Comparison of ENCODE assay signal across 8 mouse cellular contexts in the genomic region with DNA sequence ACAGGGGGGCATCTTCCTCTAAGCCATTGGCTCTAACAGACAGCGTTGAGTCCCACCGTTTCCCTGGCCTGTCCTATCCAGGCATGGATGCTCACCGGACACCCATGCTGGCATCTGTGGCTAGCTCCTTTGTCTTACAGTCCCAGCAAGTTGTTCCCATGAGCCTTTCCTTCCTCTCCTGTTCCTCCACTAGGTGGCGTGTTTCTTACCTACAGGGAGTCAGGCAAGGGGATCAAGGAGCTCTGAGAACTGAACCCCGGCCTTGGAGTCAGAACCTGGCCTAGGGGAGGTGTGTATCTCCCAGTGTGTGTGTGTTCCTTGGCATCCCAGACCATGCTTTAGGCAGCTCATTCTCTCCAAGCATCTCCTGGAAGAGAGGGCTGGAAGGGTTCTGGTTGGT. TPM values are rescaled to one million over a fixed set of nuclear protein-coding genes. Genes with fewer than 3 reads are reported as not detected.
DNase-seq lines count a peak whose midpoint lies in the region; ATAC-seq and TF ChIP-seq lines count a peak whose summit lies in the region.

No protein-coding gene starts in this region.

- no peaks in the 10 kb centered on the region for H3K9me3 ChIP-seq in neural tube, embryonic 11.5 days (ENCODE audit: control insufficient read depth, low read length)

- 14% methylated on average over 5 of the region's 5 CpGs for WGBS in thymus, adult 2 months
- WGBS in neural tube, embryonic 11.5 days = 15% methylated on average over 5 of the region's 5 CpGs

- no peak for TF ChIP-seq POLR2A in thymus, adult 2 months (IDR thresholded peaks at IDR 0.05; ENCODE audit: control insufficient read depth, extremely low read depth, insufficient read depth, low read length, poor library complexity)

- H3K36me3 ChIP-seq in thymus, adult 2 months (ENCODE audit: control insufficient read depth, insufficient read depth, low read length) = no peaks in the 10 kb centered on the region
- H3K36me3 ChIP-seq in neural tube, embryonic 11.5 days (ENCODE audit: control insufficient read depth, insufficient read depth, low read length) = no peaks in the 10 kb centered on the region

- no peak for TF ChIP-seq CTCF in thymus, adult 2 months (IDR thresholded peaks at IDR 0.05; ENCODE audit: borderline replicate concordance, control insufficient read depth, extremely low read depth, insufficient read depth, low read length, poor library complexity)

- no peak overlapping the region for H3K4me2 ChIP-seq in neural tube, embryonic 11.5 days (ENCODE audit: low read depth)

- H3K27ac ChIP-seq in thymus, adult 2 months (ENCODE audit: control insufficient read depth, insufficient read depth, low read length) = no peak overlapping the region
- H3K27ac ChIP-seq in neural tube, embryonic 11.5 days (ENCODE audit: low read depth, low read length) = no peak overlapping the region

- no peaks in the 10 kb centered on the region for H3K4me1 ChIP-seq in thymus, adult 2 months (replicated peaks; ENCODE audit: control insufficient read depth, insufficient read depth, low read length)
- H3K4me1 ChIP-seq in neural tube, embryonic 11.5 days (ENCODE audit: control insufficient read depth, insufficient read depth, low read length) = no peaks in the 10 kb centered on the region

- ATAC-seq in neural tube, embryonic 11.5 days (ENCODE audit: insufficient read depth, low FRiP score, low TSS enrichment) = no peak
- ATAC-seq in erythroblast, adult 5-6 weeks (replicated peaks; ENCODE audit: low FRiP score, poor library complexity, severe bottlenecking) = no peak
- ATAC-seq in megakaryocyte progenitor cell, adult 5-6 weeks (replicated peaks; ENCODE audit: poor library complexity) = no peak

- no peaks in the 10 kb centered on the region for H3K27me3 ChIP-seq in thymus, adult 2 months (ENCODE audit: control insufficient read depth, insufficient read depth, low read length)
- H3K27me3 ChIP-seq in neural tube, embryonic 11.5 days (ENCODE audit: control insufficient read depth, insufficient read depth, low read length) = peaks cover 2% of the 10 kb centered on the region

- H3K9ac ChIP-seq in neural tube, embryonic 11.5 days (ENCODE audit: low read length) = no peak overlapping the region

- no peak overlapping the region for H3K4me3 ChIP-seq in thymus, adult 2 months (ENCODE audit: control insufficient read depth, insufficient read depth, low read length)
- no peak overlapping the region for H3K4me3 ChIP-seq in neural tube, embryonic 11.5 days (ENCODE audit: low read depth, low read length)

- intact Hi-C loops in gastrocnemius, postnatal 14 days (cut with DNase I; ENCODE audit: low total_unique reads) = loop anchor here (5.0 kb wide), 1 partner anchor 143 kb away; no protein-coding TSS in a partner anchor

- DNase-seq in gastrocnemius, adult 18-20 months (ENCODE audit: low spot score) = peak; percentile 16
- no peak for DNase-seq in gastrocnemius, postnatal 14 days
- DNase-seq in thymus, adult 2 months = peak; percentile 12
- DNase-seq in thymus, adult 18-20 months = no peak
- peak; percentile 52 for DNase-seq in embryo, embryonic 9.5 days (ENCODE audit: extremely low spot score)
- peak; percentile 61 for DNase-seq in neural tube, embryonic 11.5 days (ENCODE audit: low spot score)

RNA-seq across cellular contexts. Expression of gene Epha8, which starts 27.7 kb away (rescaled TPM):
- total RNA-seq in gastrocnemius, adult 18-20 months (2021) = not detected
- not detected for total RNA-seq in gastrocnemius, postnatal 14 days (2021)
- polyA plus RNA-seq in thymus, adult 2 months (2012; rRNA removed) = 0.24 and 0.38 TPM in 2 replicates
- polyA plus RNA-seq in neural tube, embryonic 11.5 days (2014; fragmentation: Nextera tagmentation; extraction: Ambion mirVana) = 1.8 and 2.5 TPM in 2 replicates
- total RNA-seq in erythroblast, adult 5-6 weeks (2015; ENCODE audit: low replicate concordance) = not detected in 2 replicates
- not detected in 2 replicates for total RNA-seq in erythroblast, adult 5-6 weeks (2017; ENCODE audit: low replicate concordance)
- total RNA-seq in megakaryocyte progenitor cell, adult 5-6 weeks (2015) = not detected in 2 replicates
- total RNA-seq in megakaryocyte progenitor cell, adult 5-6 weeks (2017) = not detected in 2 replicates

RNA-seq across cellular contexts. Expression of gene C1qa, which starts 30.3 kb away (rescaled TPM):
- total RNA-seq in gastrocnemius, adult 18-20 months (2021) = 10 to 100 TPM in 1 of 2 experiments, 1 to 10 TPM in 1; 8.7 to 15.2 TPM
- total RNA-seq in gastrocnemius, postnatal 14 days (2021) = 10 to 100 TPM; 18.7 to 19.7 TPM
- polyA plus RNA-seq in thymus, adult 2 months (2012; rRNA removed) = 187 and 258 TPM in 2 replicates
- 11.8 and 13.8 TPM in 2 replicates for polyA plus RNA-seq in neural tube, embryonic 11.5 days (2014; fragmentation: Nextera tagmentation; extraction: Ambion mirVana)
- 30.1 and 40.9 TPM in 2 replicates for total RNA-seq in erythroblast, adult 5-6 weeks (2015; ENCODE audit: low replicate concordance)
- total RNA-seq in erythroblast, adult 5-6 weeks (2017; ENCODE audit: low replicate concordance) = 34.8 and 35.7 TPM in 2 replicates
- 0.22 and 0.57 TPM in 2 replicates for total RNA-seq in megakaryocyte progenitor cell, adult 5-6 weeks (2015)
- total RNA-seq in megakaryocyte progenitor cell, adult 5-6 weeks (2017) = 1.2 TPM in 1 of 2 replicates, not detected in the other

RNA-seq across cellular contexts. Expression of gene C1qc, which starts 36.1 kb away (rescaled TPM):
- 10 to 100 TPM in 1 of 2 experiments, 1 to 10 TPM in 1; 7.9 to 15.8 TPM for total RNA-seq in gastrocnemius, adult 18-20 months (2021)
- 10 to 100 TPM; 15.2 to 18.1 TPM for total RNA-seq in gastrocnemius, postnatal 14 days (2021)
- polyA plus RNA-seq in thymus, adult 2 months (2012; rRNA removed) = 334 and 468 TPM in 2 replicates
- polyA plus RNA-seq in neural tube, embryonic 11.5 days (2014; fragmentation: Nextera tagmentation; extraction: Ambion mirVana) = 12.3 and 13.3 TPM in 2 replicates
- 27.1 and 31.3 TPM in 2 replicates for total RNA-seq in erythroblast, adult 5-6 weeks (2015; ENCODE audit: low replicate concordance)
- total RNA-seq in erythroblast, adult 5-6 weeks (2017; ENCODE audit: low replicate concordance) = 26.6 and 32.5 TPM in 2 replicates
- 0.37 and 0.54 TPM in 2 replicates for total RNA-seq in megakaryocyte progenitor cell, adult 5-6 weeks (2015)
- 2.2 TPM in 1 of 2 replicates, not detected in the other for total RNA-seq in megakaryocyte progenitor cell, adult 5-6 weeks (2017)

RNA-seq across cellular contexts. Expression of gene C1qb, which starts 42.9 kb away (rescaled TPM):
- total RNA-seq in gastrocnemius, adult 18-20 months (2021) = 10 to 100 TPM in 1 of 2 experiments, 1 to 10 TPM in 1; 8.5 to 13.1 TPM
- 10 to 100 TPM; 18.8 to 20.8 TPM for total RNA-seq in gastrocnemius, postnatal 14 days (2021)
- 266 and 395 TPM in 2 replicates for polyA plus RNA-seq in thymus, adult 2 months (2012; rRNA removed)
- polyA plus RNA-seq in neural tube, embryonic 11.5 days (2014; fragmentation: Nextera tagmentation; extraction: Ambion mirVana) = 24.2 and 27.3 TPM in 2 replicates
- 65.4 and 84.5 TPM in 2 replicates for total RNA-seq in erythroblast, adult 5-6 weeks (2015; ENCODE audit: low replicate concordance)
- total RNA-seq in erythroblast, adult 5-6 weeks (2017; ENCODE audit: low replicate concordance) = 20.3 and 29.7 TPM in 2 replicates
- 0.79 TPM in 1 of 2 replicates, not detected in the other for total RNA-seq in megakaryocyte progenitor cell, adult 5-6 weeks (2015)
- 0.08 TPM in 1 of 2 replicates, not detected in the other for total RNA-seq in megakaryocyte progenitor cell, adult 5-6 weeks (2017)

Comparison
In these comparisons a context has a peak if more than half of its experiments do, and no peak if none do; other contexts are left out.
1. DNase-seq: peak in gastrocnemius, adult 18-20 months (single experiment), thymus, adult 2 months (single experiment), embryo, embryonic 9.5 days (single experiment) and neural tube, embryonic 11.5 days (single experiment); none in gastrocnemius, postnatal 14 days (single experiment) and thymus, adult 18-20 months (0 of 2).
2. RNA of gene C1qa, which starts 30.3 kb away (total RNA-seq): 30.1 to 40.9 TPM in erythroblast, adult 5-6 weeks, 18.7 to 19.7 TPM in gastrocnemius, postnatal 14 days and 8.7 to 15.2 TPM in gastrocnemius, adult 18-20 months; 0.22 to 1.2 TPM in megakaryocyte progenitor cell, adult 5-6 weeks; every median in the first group is over 4 times any median in the second.